Mouse (Mus musculus) cerebellum, postnatal 25 days (tissue): ENCODE data around the gene Ubtfl1.
"Not testable (repeated sequence)": the region's sequence is repeated elsewhere in the genome, so short reads cannot be mapped to it uniquely, and the experiment has no call there.

Source experiments
- DNase-seq, 2 experiments: peaks; one replicate each; pipeline ENCODE4 v3.0.0; 2021; ENCODE audit warnings: mixed read lengths in 2 of 2

The Ubtfl1 gene

GRCm38 (mm10) chr9:18404118-18404517 is at the start of gene Ubtfl1:
Ubtfl1 (plus strand) TSS chr9:18404418.
- DNase-seq, result no peak

GRCm38 (mm10) chr9:18373026-18373425 is 31.2 kb upstream of the Ubtfl1 start:
- not testable (repeated sequence) for DNase-seq

- DNase-seq, result no peak
Measured at GRCm38 (mm10) chr9:18385782-18386181, 18.4 kb upstream of the Ubtfl1 start.

GRCm38 (mm10) chr9:18399629-18400028 is 4.6 kb upstream of the Ubtfl1 start:
- no peak for DNase-seq

GRCm38 (mm10) chr9:18402895-18403294 is 1.3 kb upstream of the Ubtfl1 start, which contains the start of gene Naalad2:
Naalad2 (minus strand) TSS chr9:18402995.
- DNase-seq, result not testable (repeated sequence)

- DNase-seq, result not testable (repeated sequence)
Measured at GRCm38 (mm10) chr9:18412371-18412770, 8.2 kb downstream of the Ubtfl1 start.

- no peak for DNase-seq
Measured at GRCm38 (mm10) chr9:18430354-18430753, 26.1 kb downstream of the Ubtfl1 start, which contains the start of gene Mbd3l2. Mbd3l2 (plus strand) TSS chr9:18430654.

GRCm38 (mm10) chr9:18431687-18432086 is 27.5 kb downstream of the Ubtfl1 start:
- DNase-seq, result peak; percentile 13 to 48

- DNase-seq, result no peak
Measured at GRCm38 (mm10) chr9:18456520-18456919, 52.3 kb downstream of the Ubtfl1 start.
